Mouse (Mus musculus): ENCODE results near the gene Adam6b. TPM values are rescaled to one million over a fixed set of nuclear protein-coding genes. Genes with fewer than 3 reads are reported as not detected.
"Not testable (repeated sequence)": the region's sequence is repeated elsewhere in the genome, so short reads cannot be mapped to it uniquely, and the experiment has no call there.

Gene Adam6b
- not detected in 2 replicates for polyA plus RNA-seq (2014; fragmentation: Nextera tagmentation; extraction: Ambion mirVana)

DNA sequence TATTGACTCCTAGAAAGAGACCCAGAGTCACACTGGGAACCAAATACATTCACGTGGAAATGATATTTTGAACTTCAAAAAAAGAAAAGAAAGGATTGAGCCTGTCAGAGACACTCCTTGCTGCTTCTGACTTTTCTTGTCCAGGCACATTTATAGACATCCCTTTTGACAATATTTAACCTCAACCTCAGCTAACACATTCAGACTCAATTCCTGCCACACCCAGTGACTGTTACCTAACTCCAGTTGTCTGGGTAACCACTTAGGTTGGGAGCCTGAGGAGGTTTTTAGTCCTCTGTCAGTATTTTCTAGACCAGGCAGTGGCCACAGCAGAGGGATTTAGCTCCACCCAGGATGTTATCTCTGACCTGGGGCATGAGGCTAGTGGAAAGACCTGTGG, at the start of gene Adam6b:
TSS of gene Adam6b (plus strand) at position 301 of the 400 bp plus-strand sequence.
- ATAC-seq (ENCODE audit: insufficient number of reproducible peaks, insufficient read depth, low FRiP score, low read depth); H3K4me1 ChIP-seq (ENCODE audit: control insufficient read depth in 2 of 2, insufficient read depth in 2 of 2, low read length in 2 of 2); H3K27ac ChIP-seq (replicated peaks in 1 of 2; ENCODE audit: control insufficient read depth in 1 of 2, insufficient read depth in 1 of 2, low read depth in 2 of 2, low read length in 2 of 2); H3K4me2 ChIP-seq (ENCODE audit: low read length); H3K36me3 ChIP-seq (ENCODE audit: control insufficient read depth, insufficient read depth, low read length); H3K27me3 ChIP-seq (ENCODE audit: control insufficient read depth, insufficient read depth, low read length); H3K4me3 ChIP-seq (ENCODE audit: control insufficient read depth in 1 of 2, insufficient read depth in 1 of 2, low read depth in 1 of 2, low read length in 2 of 2); H3K9ac ChIP-seq (ENCODE audit: low read length); H3K9me3 ChIP-seq (ENCODE audit: control insufficient read depth, low read length): not testable (repeated sequence)
- WGBS: 20% methylated on average over 1 of the region's 1 CpGs

DNA sequence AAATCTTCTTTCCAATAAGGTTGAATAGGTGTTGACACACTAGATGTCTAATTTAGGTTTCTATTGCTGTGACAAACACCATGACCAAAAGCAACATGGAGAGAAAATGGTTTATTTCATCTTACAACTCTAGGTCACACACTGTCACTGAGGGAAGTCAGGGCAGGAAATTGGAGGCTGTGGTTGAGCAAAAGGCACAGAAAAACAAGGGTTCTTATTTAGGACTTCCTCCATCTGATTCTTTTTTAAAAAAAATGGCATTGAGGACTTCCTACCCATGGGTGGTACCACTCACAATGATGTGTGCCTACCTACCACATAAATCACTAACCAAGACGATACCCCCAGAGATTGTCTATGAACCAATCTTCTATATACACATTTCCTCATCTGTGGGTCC, 43.2 kb upstream of the Adam6b start:
- H3K9me3 ChIP-seq (ENCODE audit: control insufficient read depth, low read length): no peaks in the 10 kb centered on the region
- no peak overlapping the region for H3K27ac ChIP-seq (replicated peaks in 1 of 2; ENCODE audit: control insufficient read depth in 1 of 2, insufficient read depth in 1 of 2, low read depth in 2 of 2, low read length in 2 of 2)
- ATAC-seq (ENCODE audit: insufficient number of reproducible peaks, insufficient read depth, low FRiP score, low read depth): no peak
- H3K36me3 ChIP-seq (ENCODE audit: control insufficient read depth, insufficient read depth, low read length): no peaks in the 10 kb centered on the region
- WGBS: 91% methylated on average over 1 of the region's 1 CpGs
- no peaks in the 10 kb centered on the region for H3K4me1 ChIP-seq (ENCODE audit: control insufficient read depth in 2 of 2, insufficient read depth in 2 of 2, low read length in 2 of 2)
- no peaks in the 10 kb centered on the region for H3K27me3 ChIP-seq (ENCODE audit: control insufficient read depth, insufficient read depth, low read length)
- H3K4me3 ChIP-seq (ENCODE audit: control insufficient read depth in 1 of 2, insufficient read depth in 1 of 2, low read depth in 1 of 2, low read length in 2 of 2): no peak overlapping the region
- no peak overlapping the region for H3K9ac ChIP-seq (ENCODE audit: low read length)
- H3K4me2 ChIP-seq (ENCODE audit: low read length): no peak overlapping the region

DNA sequence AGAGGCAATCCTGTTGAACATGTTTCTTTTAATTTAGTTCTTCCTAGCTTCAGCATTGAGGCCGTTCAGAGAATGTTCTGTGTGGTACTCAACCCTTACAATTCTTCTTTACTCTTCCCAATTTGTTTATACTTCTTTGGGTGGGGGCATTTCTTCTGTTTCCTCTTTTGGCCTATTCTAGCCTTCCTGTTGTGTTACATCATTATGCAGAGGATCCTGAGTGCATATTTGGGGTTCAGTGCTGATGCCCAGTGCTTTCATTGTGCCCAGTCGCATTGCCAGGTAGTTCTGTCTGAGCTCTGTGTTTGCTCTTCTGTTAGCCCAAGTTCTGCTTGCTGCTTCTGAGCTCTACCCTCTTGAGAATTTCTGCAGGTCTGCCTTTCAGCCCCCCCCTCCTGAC, 13.1 kb upstream of the Adam6b start:
- no peak overlapping the region for H3K4me2 ChIP-seq (ENCODE audit: low read length)
- no peak overlapping the region for H3K9ac ChIP-seq (ENCODE audit: low read length)
- H3K4me1 ChIP-seq (ENCODE audit: control insufficient read depth in 2 of 2, insufficient read depth in 2 of 2, low read length in 2 of 2): no peaks in the 10 kb centered on the region
- H3K27me3 ChIP-seq (ENCODE audit: control insufficient read depth, insufficient read depth, low read length): no peaks in the 10 kb centered on the region
- no peak overlapping the region for H3K4me3 ChIP-seq (ENCODE audit: control insufficient read depth in 1 of 2, insufficient read depth in 1 of 2, low read depth in 1 of 2, low read length in 2 of 2)
- H3K36me3 ChIP-seq (ENCODE audit: control insufficient read depth, insufficient read depth, low read length): no peaks in the 10 kb centered on the region
- no peak overlapping the region for H3K27ac ChIP-seq (replicated peaks in 1 of 2; ENCODE audit: control insufficient read depth in 1 of 2, insufficient read depth in 1 of 2, low read depth in 2 of 2, low read length in 2 of 2)
- H3K9me3 ChIP-seq (ENCODE audit: control insufficient read depth, low read length): no peaks in the 10 kb centered on the region
- WGBS: 72% methylated on average over 2 of the region's 2 CpGs
- ATAC-seq (ENCODE audit: insufficient number of reproducible peaks, insufficient read depth, low FRiP score, low read depth): no peak

DNA sequence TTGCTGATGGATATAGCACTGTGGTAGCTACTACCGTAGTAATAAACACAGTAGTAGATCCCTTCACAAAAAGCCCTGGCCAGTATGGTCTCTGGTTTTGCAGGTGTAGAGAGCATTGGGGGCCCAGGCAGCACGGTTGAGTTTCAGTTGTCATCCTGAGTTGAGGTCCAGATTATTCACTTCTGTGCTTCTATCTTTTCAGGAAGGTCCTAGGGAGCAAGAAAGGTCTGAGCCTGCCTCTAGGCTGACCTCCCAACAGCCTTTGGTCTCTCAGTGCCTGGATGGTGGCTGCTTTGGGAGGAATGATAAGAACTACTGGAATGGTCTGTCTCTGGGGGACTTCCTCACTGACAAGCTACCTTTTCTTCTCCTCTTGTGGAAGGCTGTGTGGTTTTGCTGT, 7.2 kb upstream of the Adam6b start:
- H3K27me3 ChIP-seq (ENCODE audit: control insufficient read depth, insufficient read depth, low read length): no peaks in the 10 kb centered on the region
- no peaks in the 10 kb centered on the region for H3K9me3 ChIP-seq (ENCODE audit: control insufficient read depth, low read length)
- no peak for ATAC-seq (ENCODE audit: insufficient number of reproducible peaks, insufficient read depth, low FRiP score, low read depth)
- no peaks in the 10 kb centered on the region for H3K4me1 ChIP-seq (ENCODE audit: control insufficient read depth in 2 of 2, insufficient read depth in 2 of 2, low read length in 2 of 2)
- no peak overlapping the region for H3K4me2 ChIP-seq (ENCODE audit: low read length)
- no peak overlapping the region for H3K4me3 ChIP-seq (ENCODE audit: control insufficient read depth in 1 of 2, insufficient read depth in 1 of 2, low read depth in 1 of 2, low read length in 2 of 2)
- H3K9ac ChIP-seq (ENCODE audit: low read length): no peak overlapping the region
- WGBS: 61% methylated on average over 2 of the region's 2 CpGs
- no peaks in the 10 kb centered on the region for H3K36me3 ChIP-seq (ENCODE audit: control insufficient read depth, insufficient read depth, low read length)
- H3K27ac ChIP-seq (replicated peaks in 1 of 2; ENCODE audit: control insufficient read depth in 1 of 2, insufficient read depth in 1 of 2, low read depth in 2 of 2, low read length in 2 of 2): no peak overlapping the region

DNA sequence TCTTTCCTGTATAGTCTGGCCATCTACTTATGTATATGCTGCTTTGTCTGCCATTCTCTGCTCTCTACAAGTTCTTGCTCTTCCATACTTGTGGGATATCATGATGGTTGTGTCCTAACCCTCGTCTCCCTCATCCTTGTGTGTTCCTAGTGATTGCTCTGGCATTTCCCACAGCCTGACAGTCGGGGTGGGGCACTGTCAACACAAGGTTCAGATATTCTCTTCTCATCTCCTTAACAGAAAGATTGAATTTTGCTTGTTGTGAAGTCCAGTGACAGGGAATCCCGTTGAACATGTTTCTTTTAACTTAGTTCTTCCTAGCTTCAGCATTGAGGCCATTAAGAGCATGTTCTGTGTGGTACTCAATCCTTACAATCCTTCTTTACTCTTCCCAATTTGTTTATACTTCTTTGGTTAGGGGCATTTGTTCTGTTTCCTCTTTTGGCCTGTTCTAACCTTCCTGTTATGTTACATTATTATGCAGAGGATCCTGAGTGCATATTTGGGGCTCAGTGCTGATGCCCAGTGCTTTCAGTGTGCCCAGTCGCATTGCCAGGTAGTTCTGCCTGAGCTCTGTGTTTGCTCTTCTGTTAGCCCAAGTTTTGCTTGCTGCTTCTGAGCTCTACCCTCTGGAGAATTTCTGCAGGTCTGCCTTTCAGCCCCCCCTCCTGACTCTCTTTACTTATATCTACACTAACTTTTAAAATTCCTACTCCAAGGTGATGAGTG, 6.5 kb upstream of the Adam6b start:
- no peak for ATAC-seq (ENCODE audit: insufficient number of reproducible peaks, insufficient read depth, low FRiP score, low read depth)
- Histone ChIP-seq H3K4me1 (ENCODE audit: control insufficient read depth in 2 of 2, insufficient read depth in 2 of 2, low read length in 2 of 2) (no peaks in the 10 kb centered on the region), H3K36me3 (ENCODE audit: control insufficient read depth, insufficient read depth, low read length) (no peaks in the 10 kb centered on the region), H3K9me3 (ENCODE audit: control insufficient read depth, low read length) (no peaks in the 10 kb centered on the region), H3K4me3 (ENCODE audit: control insufficient read depth in 1 of 2, insufficient read depth in 1 of 2, low read depth in 1 of 2, low read length in 2 of 2) (no peak overlapping the region), H3K9ac (ENCODE audit: low read length) (no peak overlapping the region), H3K4me2 (ENCODE audit: low read length) (no peak overlapping the region), H3K27ac (replicated peaks in 1 of 2; ENCODE audit: control insufficient read depth in 1 of 2, insufficient read depth in 1 of 2, low read depth in 2 of 2, low read length in 2 of 2) (no peak overlapping the region), H3K27me3 (ENCODE audit: control insufficient read depth, insufficient read depth, low read length) (no peaks in the 10 kb centered on the region)
- 48% methylated on average over 4 of the region's 4 CpGs for WGBS

DNA sequence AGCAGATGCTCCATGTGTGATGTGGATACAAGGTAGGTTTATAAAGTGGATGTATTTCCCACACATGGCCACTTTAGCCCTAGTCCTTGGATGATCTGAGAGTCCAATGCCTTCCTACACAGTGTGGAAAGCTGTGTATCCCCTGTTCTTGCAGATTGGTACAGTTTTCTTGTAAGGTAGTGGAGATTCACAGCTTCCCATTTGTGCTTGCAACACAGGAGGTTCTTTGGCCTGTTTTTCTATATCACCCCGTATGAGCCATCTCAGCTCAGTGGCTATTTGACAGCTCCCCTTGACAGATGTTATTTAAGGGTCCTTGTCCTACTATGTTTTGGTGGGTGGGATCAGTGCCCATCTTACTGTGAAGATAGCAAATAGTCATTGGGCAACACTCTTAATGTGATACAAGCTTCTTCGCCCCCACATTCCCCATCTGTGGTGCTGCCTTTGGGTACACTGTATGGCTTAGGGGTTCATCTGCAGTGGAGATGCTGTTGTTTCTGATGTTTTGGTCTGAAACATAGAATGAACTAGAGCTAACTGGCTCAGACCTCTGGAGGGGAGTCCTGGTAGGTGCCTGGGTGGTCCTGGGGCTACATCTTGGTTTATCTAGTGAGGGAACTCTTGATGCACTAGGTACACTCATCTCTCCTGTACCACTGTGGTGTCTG, 5.7 kb upstream of the Adam6b start:
- Histone ChIP-seq H3K9ac (ENCODE audit: low read length) (no peak overlapping the region), H3K4me2 (ENCODE audit: low read length) (no peak overlapping the region), H3K4me1 (ENCODE audit: control insufficient read depth in 2 of 2, insufficient read depth in 2 of 2, low read length in 2 of 2) (no peaks in the 10 kb centered on the region), H3K9me3 (ENCODE audit: control insufficient read depth, low read length) (no peaks in the 10 kb centered on the region), H3K27ac (replicated peaks in 1 of 2; ENCODE audit: control insufficient read depth in 1 of 2, insufficient read depth in 1 of 2, low read depth in 2 of 2, low read length in 2 of 2) (no peak overlapping the region), H3K36me3 (ENCODE audit: control insufficient read depth, insufficient read depth, low read length) (no peaks in the 10 kb centered on the region), H3K27me3 (ENCODE audit: control insufficient read depth, insufficient read depth, low read length) (no peaks in the 10 kb centered on the region), H3K4me3 (ENCODE audit: control insufficient read depth in 1 of 2, insufficient read depth in 1 of 2, low read depth in 1 of 2, low read length in 2 of 2) (no peak overlapping the region)
- no peak for ATAC-seq (ENCODE audit: insufficient number of reproducible peaks, insufficient read depth, low FRiP score, low read depth)
- WGBS: 77% methylated on average over 2 of the region's 2 CpGs

DNA sequence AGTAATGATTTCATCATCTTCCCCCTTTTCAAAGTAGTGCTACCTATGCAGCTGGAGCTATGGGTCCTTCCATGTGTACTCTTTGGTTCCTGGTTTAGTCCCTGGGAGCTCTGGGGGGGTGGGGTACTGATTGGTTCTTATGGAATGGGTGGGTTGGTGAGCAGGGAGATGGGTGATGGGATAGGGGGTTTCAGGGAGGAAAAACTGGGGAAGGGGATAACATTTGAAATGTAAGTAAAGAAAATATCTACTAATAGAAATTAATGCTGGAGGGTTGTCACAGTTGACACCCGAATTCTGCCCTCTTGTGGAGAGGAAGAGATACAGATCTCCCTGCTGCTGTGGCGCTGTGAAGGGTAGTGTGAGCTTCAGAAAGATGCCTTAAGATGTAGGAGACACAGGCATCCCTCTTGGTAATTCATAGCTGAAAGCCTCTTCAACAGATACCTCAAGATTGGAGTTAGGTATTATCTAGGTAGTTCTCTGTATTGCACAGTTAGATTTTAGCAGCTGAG, 4.3 kb upstream of the Adam6b start:
- Histone ChIP-seq H3K27me3 (ENCODE audit: control insufficient read depth, insufficient read depth, low read length) (no peaks in the 10 kb centered on the region), H3K4me1 (ENCODE audit: control insufficient read depth in 2 of 2, insufficient read depth in 2 of 2, low read length in 2 of 2) (no peaks in the 10 kb centered on the region), H3K9me3 (ENCODE audit: control insufficient read depth, low read length) (no peaks in the 10 kb centered on the region), H3K4me2 (ENCODE audit: low read length) (no peak overlapping the region), H3K36me3 (ENCODE audit: control insufficient read depth, insufficient read depth, low read length) (no peaks in the 10 kb centered on the region), H3K4me3 (ENCODE audit: control insufficient read depth in 1 of 2, insufficient read depth in 1 of 2, low read depth in 1 of 2, low read length in 2 of 2) (no peak overlapping the region), H3K9ac (ENCODE audit: low read length) (no peak overlapping the region), H3K27ac (replicated peaks in 1 of 2; ENCODE audit: control insufficient read depth in 1 of 2, insufficient read depth in 1 of 2, low read depth in 2 of 2, low read length in 2 of 2) (no peak overlapping the region)
- WGBS: 21% methylated on average over 2 of the region's 2 CpGs
- ATAC-seq (ENCODE audit: insufficient number of reproducible peaks, insufficient read depth, low FRiP score, low read depth): no peak

All from heart, embryonic 14.5 days (tissue).